ENCODE assay signal across 12 mouse cellular contexts in genomic region chr17:35848112-35848511, GRCm38 (mm10). TPM values are rescaled to one million over a fixed set of nuclear protein-coding genes. Genes with fewer than 3 reads are reported as not detected.
A peak's percentile ranks its signal among the peaks of the same experiment; 100 is the strongest.
DNase-seq lines count a peak whose midpoint lies in the region; ATAC-seq and TF ChIP-seq lines count a peak whose summit lies in the region.
"Had no signal": no experiment of that assay in that cellular context is flagged by ENCODE, and none has a peak within 500 bp of the region (broad histone marks: within the 10 kb centered on the region; RNA-seq: fewer than 3 reads in every experiment).

No protein-coding gene starts in this region.

- DNase-seq in adrenal gland, postnatal 10 days = peak; percentile 33
- DNase-seq in adrenal gland, postnatal 25 days = no peak
- DNase-seq in left cerebral cortex, adult 18-20 months (ENCODE audit: low spot score in 2 of 2) = peak; percentile 44 to 52
- no peak for DNase-seq in left cerebral cortex, adult 11 months (ENCODE audit: low spot score)
- DNase-seq in embryo, embryonic 9.5 days (ENCODE audit: extremely low spot score) = no peak
- no peak for DNase-seq in spleen, postnatal 4 days (ENCODE audit: low spot score in 2 of 2)
- DNase-seq: B cell, adult 2 months; heart, postnatal 14 days; left cerebral cortex, postnatal 4 days; thymus, postnatal 25 days had no signal

- no peaks in the 10 kb centered on the region for H3K79me3 ChIP-seq in C2C12 (ENCODE audit: low read depth)

- no peak overlapping the region for H3K4me2 ChIP-seq in intestine, postnatal 0 days (replicated peaks; ENCODE audit: low read depth)

- no peak overlapping the region for H3ac ChIP-seq in C2C12 (ENCODE audit: control insufficient read depth, insufficient read length, low read depth)

- WGBS in intestine, postnatal 0 days = 56% methylated on average over 1 of the region's 1 CpGs

- no peaks in the 10 kb centered on the region for H3K27me3 ChIP-seq in C2C12 (ENCODE audit: control insufficient read depth, insufficient read depth, insufficient read length)
- no peaks in the 10 kb centered on the region for H3K27me3 ChIP-seq in intestine, postnatal 0 days (replicated peaks; ENCODE audit: control insufficient read depth, insufficient read depth, low read length)

- no peak overlapping the region for H3K4me3 ChIP-seq in C2C12 (ENCODE audit: insufficient read depth, poor library complexity, severe bottlenecking)
- no peak overlapping the region for H3K4me3 ChIP-seq in intestine, postnatal 0 days (ENCODE audit: low read depth, low read length)

- peak; percentile 48 for ATAC-seq in intestine, postnatal 0 days

- no peaks in the 10 kb centered on the region for H3K9me3 ChIP-seq in intestine, postnatal 0 days (ENCODE audit: control insufficient read depth)

- H3K27ac ChIP-seq in intestine, postnatal 0 days (ENCODE audit: low read depth, low read length) = no peak overlapping the region

- H3K79me2 ChIP-seq in C2C12 (ENCODE audit: control insufficient read depth, insufficient read depth) = peaks cover under 1% of the 10 kb centered on the region

- peak; percentile 8 for TF ChIP-seq CTCF in C2C12 (IDR thresholded peaks at IDR 0.05; ENCODE audit: control insufficient read depth, insufficient read depth, insufficient read length)
- peak; percentile 65 for TF ChIP-seq CTCF in intestine, postnatal 0 days (IDR thresholded peaks at IDR 0.05; ENCODE audit: low read depth)

- no peak overlapping the region for H3K9ac ChIP-seq in intestine, postnatal 0 days (ENCODE audit: low read depth, low read length)

- H3K4me1 ChIP-seq in intestine, postnatal 0 days (replicated peaks; ENCODE audit: control insufficient read depth, insufficient read depth, low read length) = no peaks in the 10 kb centered on the region

- peaks cover 77% of the 10 kb centered on the region for H3K36me3 ChIP-seq in C2C12 (ENCODE audit: control insufficient read depth, insufficient read depth)
- peaks cover 68% of the 10 kb centered on the region for H3K36me3 ChIP-seq in intestine, postnatal 0 days (ENCODE audit: control insufficient read depth, insufficient read depth)

TF ChIP-seq in C2C12, 6 proteins besides CTCF, POLR2A, EP300 and RAD21:
- TF ChIP-seq MAX (IDR thresholded peaks at IDR 0.05) = no peak
- no peak for TF ChIP-seq MYOG (IDR thresholded peaks at IDR 0.05; ENCODE audit: control insufficient read depth, extremely low read depth, insufficient read length)
- no peak for TF ChIP-seq CEBPB (IDR thresholded peaks at IDR 0.05; ENCODE audit: low read depth)
- no peak for TF ChIP-seq USF1 (IDR thresholded peaks at IDR 0.05; ENCODE audit: low read depth)
- TF ChIP-seq FOSL1 (IDR thresholded peaks at IDR 0.05; ENCODE audit: insufficient read depth, low read length, poor library complexity, severe bottlenecking) = no peak
- TF ChIP-seq MYOD1 (IDR thresholded peaks at IDR 0.05; ENCODE audit: control insufficient read depth, insufficient read length, low read depth) = no peak

RNA-seq across cellular contexts. Expression of gene Mdc1, which starts 6.8 kb away (rescaled TPM):
- total RNA-seq in adrenal gland, postnatal 10 days (2021) = 10 to 100 TPM; 21.9 to 27.1 TPM
- total RNA-seq in adrenal gland, postnatal 25 days (2021) = 30.1 and 31.1 TPM in 2 replicates
- 10 to 100 TPM; 17.6 to 17.7 TPM for total RNA-seq in left cerebral cortex, adult 18-20 months (2021)
- polyA plus RNA-seq in C2C12 (2012; fragmentation: generic; extraction: Trizol) = 16.6 TPM
- 2.3 and 2.7 TPM in 2 replicates for polyA plus RNA-seq in intestine, postnatal 0 days (2015; fragmentation: Nextera tagmentation; extraction: Ambion mirVana)

RNA-seq across cellular contexts. Expression of gene Tubb5, which starts 10.0 kb away (rescaled TPM):
- 100 to 1,000 TPM; 351 to 404 TPM for total RNA-seq in adrenal gland, postnatal 10 days (2021)
- 192 and 221 TPM in 2 replicates for total RNA-seq in adrenal gland, postnatal 25 days (2021)
- total RNA-seq in left cerebral cortex, adult 18-20 months (2021) = 100 to 1,000 TPM; 442 to 465 TPM
- polyA plus RNA-seq in C2C12 (2012; fragmentation: generic; extraction: Trizol) = 1,881 TPM
- polyA plus RNA-seq in intestine, postnatal 0 days (2015; fragmentation: Nextera tagmentation; extraction: Ambion mirVana) = 233 and 240 TPM in 2 replicates

RNA-seq across cellular contexts. Expression of gene Nrm, which starts 13.0 kb away (rescaled TPM):
- 10 to 100 TPM; 12.7 to 18.3 TPM for total RNA-seq in adrenal gland, postnatal 10 days (2021)
- total RNA-seq in adrenal gland, postnatal 25 days (2021) = 8.7 and 9.8 TPM in 2 replicates
- 1 to 10 TPM; 2.0 to 2.6 TPM for total RNA-seq in left cerebral cortex, adult 18-20 months (2021)
- polyA plus RNA-seq in C2C12 (2012; fragmentation: generic; extraction: Trizol) = 25.5 TPM
- 19.8 and 20.6 TPM in 2 replicates for polyA plus RNA-seq in intestine, postnatal 0 days (2015; fragmentation: Nextera tagmentation; extraction: Ambion mirVana)

RNA-seq across cellular contexts. Expression of gene Ppp1r18, which starts 17.3 kb away (rescaled TPM):
- total RNA-seq in adrenal gland, postnatal 10 days (2021) = 10 to 100 TPM; 35.4 to 35.6 TPM
- 36.5 and 36.8 TPM in 2 replicates for total RNA-seq in adrenal gland, postnatal 25 days (2021)
- total RNA-seq in left cerebral cortex, adult 18-20 months (2021) = 1 to 10 TPM; 8.9 to 9.1 TPM
- polyA plus RNA-seq in C2C12 (2012; fragmentation: generic; extraction: Trizol) = 84.2 TPM
- polyA plus RNA-seq in intestine, postnatal 0 days (2015; fragmentation: Nextera tagmentation; extraction: Ambion mirVana) = 15.2 and 15.6 TPM in 2 replicates

RNA-seq across cellular contexts. Expression of gene Flot1, which starts 25.1 kb away (rescaled TPM):
- 10 to 100 TPM; 54.6 to 70.8 TPM for total RNA-seq in adrenal gland, postnatal 10 days (2021)
- 61.0 and 94.1 TPM in 2 replicates for total RNA-seq in adrenal gland, postnatal 25 days (2021)
- total RNA-seq in left cerebral cortex, adult 18-20 months (2021) = 100 to 1,000 TPM; 127 to 158 TPM
- polyA plus RNA-seq in C2C12 (2012; fragmentation: generic; extraction: Trizol) = 57.2 TPM
- polyA plus RNA-seq in intestine, postnatal 0 days (2015; fragmentation: Nextera tagmentation; extraction: Ambion mirVana) = 56.4 and 57.8 TPM in 2 replicates

Comparison
In these comparisons a context has a peak if more than half of its experiments do, and no peak if none do; other contexts are left out.
1. DNase-seq: peak in adrenal gland, postnatal 10 days (single experiment) and left cerebral cortex, adult 18-20 months (2 of 2); none in adrenal gland, postnatal 25 days (single experiment), left cerebral cortex, adult 11 months (single experiment), embryo, embryonic 9.5 days (single experiment) and spleen, postnatal 4 days (0 of 2).